Mouse (Mus musculus): ENCODE results near the gene Gramd1b. TPM values are rescaled to one million over a fixed set of nuclear protein-coding genes. Genes with fewer than 3 reads are reported as not detected.

The Gramd1b gene
- polyA plus RNA-seq, 1 experiment from 2014 or later: 6.5 TPM

GRCm38 (mm10) chr9:40339578-40339977, 191.6 kb downstream of the Gramd1b start:
- H3K4me2 ChIP-seq (ENCODE audit: low read length): no peak overlapping the region
- WGBS: 35% methylated on average over 9 of the region's 9 CpGs
- ATAC-seq (ENCODE audit: insufficient number of reproducible peaks, insufficient read depth, low FRiP score, low read depth): no peak

DNA sequence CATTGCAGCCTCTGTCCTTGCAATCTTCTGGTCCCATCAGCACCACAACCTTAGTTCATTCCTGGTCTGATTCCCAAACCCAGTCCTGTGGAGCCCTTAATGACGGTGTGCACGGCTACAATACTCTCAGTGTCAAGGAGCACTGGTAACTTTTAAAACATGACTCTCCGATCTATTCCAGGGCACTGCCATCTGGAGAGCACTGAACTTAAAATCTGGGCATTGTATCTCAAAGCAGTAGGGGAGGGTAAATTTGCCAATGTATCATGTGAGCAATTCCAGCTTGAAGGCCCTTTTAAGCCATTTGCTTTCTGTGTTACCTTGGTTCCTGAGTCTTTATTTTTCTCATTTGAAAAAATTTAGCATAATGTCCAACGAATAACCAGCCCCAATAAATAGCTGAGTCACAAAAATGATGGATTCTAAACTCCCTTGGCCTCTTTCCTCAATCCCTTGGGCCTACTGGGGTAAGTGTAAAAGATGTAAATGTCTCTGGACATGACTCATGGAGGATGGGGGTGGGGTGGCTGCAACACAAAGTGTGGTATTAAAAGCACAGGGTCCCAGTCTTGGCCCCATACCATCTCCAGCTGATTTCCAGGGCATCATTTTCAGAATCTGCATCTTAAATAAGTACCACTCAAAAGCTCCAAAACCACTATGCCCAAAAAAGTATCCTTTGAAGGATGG, 193.9 kb downstream of the Gramd1b start:
- H3K36me3 ChIP-seq (ENCODE audit: control insufficient read depth, insufficient read depth, low read length): no peaks in the 10 kb centered on the region
- H3K4me2 ChIP-seq (ENCODE audit: low read length): no peak overlapping the region
- no peak overlapping the region for H3K27ac ChIP-seq (replicated peaks in 1 of 2; ENCODE audit: control insufficient read depth in 1 of 2, insufficient read depth in 1 of 2, low read depth in 2 of 2, low read length in 2 of 2)
- no peak overlapping the region for H3K9ac ChIP-seq (ENCODE audit: low read length)
- no peaks in the 10 kb centered on the region for H3K9me3 ChIP-seq (ENCODE audit: control insufficient read depth, low read length)
- WGBS: 74% methylated on average over 4 of the region's 4 CpGs
- H3K27me3 ChIP-seq (ENCODE audit: control insufficient read depth, insufficient read depth, low read length): no peaks in the 10 kb centered on the region
- peaks cover 0 to 14% of the 10 kb centered on the region in 2 experiments; a peak in 2 of 4 replicates for H3K4me1 ChIP-seq (ENCODE audit: control insufficient read depth in 2 of 2, insufficient read depth in 2 of 2, low read length in 2 of 2)
- ATAC-seq (ENCODE audit: insufficient number of reproducible peaks, insufficient read depth, low FRiP score, low read depth): no peak
- H3K4me3 ChIP-seq (ENCODE audit: control insufficient read depth in 1 of 2, insufficient read depth in 1 of 2, low read depth in 1 of 2, low read length in 2 of 2): no peak overlapping the region

More at GRCm38 (mm10) chr9:40339578-40339977, 191.6 kb downstream of the Gramd1b start:
- H3K27me3 ChIP-seq (ENCODE audit: control insufficient read depth, insufficient read depth, low read length): no peaks in the 10 kb centered on the region
- H3K36me3 ChIP-seq (ENCODE audit: control insufficient read depth, insufficient read depth, low read length): no peaks in the 10 kb centered on the region
- H3K9me3 ChIP-seq (ENCODE audit: control insufficient read depth, low read length): no peaks in the 10 kb centered on the region
- H3K27ac ChIP-seq (replicated peaks in 1 of 2; ENCODE audit: control insufficient read depth in 1 of 2, insufficient read depth in 1 of 2, low read depth in 2 of 2, low read length in 2 of 2): no peak overlapping the region
- H3K9ac ChIP-seq (ENCODE audit: low read length): no peak overlapping the region
- no peak overlapping the region for H3K4me3 ChIP-seq (ENCODE audit: control insufficient read depth in 1 of 2, insufficient read depth in 1 of 2, low read depth in 1 of 2, low read length in 2 of 2)
- H3K4me1 ChIP-seq (ENCODE audit: control insufficient read depth in 2 of 2, insufficient read depth in 2 of 2, low read length in 2 of 2): peaks cover 0 to 15% of the 10 kb centered on the region in 2 experiments; a peak in 2 of 4 replicates

DNA sequence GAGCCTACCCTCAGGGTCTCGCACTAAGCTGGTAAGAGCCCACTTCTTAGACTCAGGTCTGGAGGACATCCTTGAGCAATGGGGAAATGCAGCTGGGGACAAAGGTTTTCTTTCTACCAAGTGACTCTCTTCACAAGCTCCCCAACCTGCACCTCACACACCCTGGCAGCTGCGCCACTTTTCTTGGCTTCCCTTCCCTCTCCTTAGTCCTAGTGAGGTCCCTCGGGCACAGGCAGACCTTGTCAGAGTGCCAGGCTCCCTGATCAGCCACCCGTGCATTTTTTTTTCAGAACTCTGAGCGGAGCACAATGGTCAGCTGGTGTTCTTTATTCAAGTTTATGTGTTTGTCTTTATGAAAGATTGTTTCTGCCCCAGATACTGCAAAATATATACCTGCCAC, 194.5 kb downstream of the Gramd1b start:
- H3K36me3 ChIP-seq (ENCODE audit: control insufficient read depth, insufficient read depth, low read length): no peaks in the 10 kb centered on the region
- H3K27me3 ChIP-seq (ENCODE audit: control insufficient read depth, insufficient read depth, low read length): no peaks in the 10 kb centered on the region
- peaks cover 0 to 14% of the 10 kb centered on the region in 2 experiments; a peak in 2 of 4 replicates for H3K4me1 ChIP-seq (ENCODE audit: control insufficient read depth in 2 of 2, insufficient read depth in 2 of 2, low read length in 2 of 2)
- no peak for ATAC-seq (ENCODE audit: insufficient number of reproducible peaks, insufficient read depth, low FRiP score, low read depth)
- no peaks in the 10 kb centered on the region for H3K9me3 ChIP-seq (ENCODE audit: control insufficient read depth, low read length)
- no peak overlapping the region for H3K4me2 ChIP-seq (ENCODE audit: low read length)
- no peak overlapping the region for H3K4me3 ChIP-seq (ENCODE audit: control insufficient read depth in 1 of 2, insufficient read depth in 1 of 2, low read depth in 1 of 2, low read length in 2 of 2)
- WGBS: 66% methylated on average over 5 of the region's 5 CpGs
- H3K9ac ChIP-seq (ENCODE audit: low read length): no peak overlapping the region
- no peak overlapping the region for H3K27ac ChIP-seq (replicated peaks in 1 of 2; ENCODE audit: control insufficient read depth in 1 of 2, insufficient read depth in 1 of 2, low read depth in 2 of 2, low read length in 2 of 2)

- no peak overlapping the region for H3K27ac ChIP-seq (replicated peaks in 1 of 2; ENCODE audit: control insufficient read depth in 1 of 2, insufficient read depth in 1 of 2, low read depth in 2 of 2, low read length in 2 of 2)
- H3K27me3 ChIP-seq (ENCODE audit: control insufficient read depth, insufficient read depth, low read length): no peaks in the 10 kb centered on the region
- H3K4me1 ChIP-seq (ENCODE audit: control insufficient read depth in 2 of 2, insufficient read depth in 2 of 2, low read length in 2 of 2): peaks cover 0 to 8% of the 10 kb centered on the region in 2 experiments; a peak in 1 of 4 replicates
- ATAC-seq (ENCODE audit: insufficient number of reproducible peaks, insufficient read depth, low FRiP score, low read depth): no peak
- peaks cover 4% of the 10 kb centered on the region; the same call in 1 of the 2 replicates for H3K36me3 ChIP-seq (ENCODE audit: control insufficient read depth, insufficient read depth, low read length)
- no peak overlapping the region for H3K4me3 ChIP-seq (ENCODE audit: control insufficient read depth in 1 of 2, insufficient read depth in 1 of 2, low read depth in 1 of 2, low read length in 2 of 2)
- no peaks in the 10 kb centered on the region for H3K9me3 ChIP-seq (ENCODE audit: control insufficient read depth, low read length)
- H3K9ac ChIP-seq (ENCODE audit: low read length): no peak overlapping the region
- WGBS: 69% methylated on average over 2 of the region's 2 CpGs
- no peak overlapping the region for H3K4me2 ChIP-seq (ENCODE audit: low read length)
Measured at GRCm38 (mm10) chr9:40334617-40335016, 196.6 kb downstream of the Gramd1b start.

DNA sequence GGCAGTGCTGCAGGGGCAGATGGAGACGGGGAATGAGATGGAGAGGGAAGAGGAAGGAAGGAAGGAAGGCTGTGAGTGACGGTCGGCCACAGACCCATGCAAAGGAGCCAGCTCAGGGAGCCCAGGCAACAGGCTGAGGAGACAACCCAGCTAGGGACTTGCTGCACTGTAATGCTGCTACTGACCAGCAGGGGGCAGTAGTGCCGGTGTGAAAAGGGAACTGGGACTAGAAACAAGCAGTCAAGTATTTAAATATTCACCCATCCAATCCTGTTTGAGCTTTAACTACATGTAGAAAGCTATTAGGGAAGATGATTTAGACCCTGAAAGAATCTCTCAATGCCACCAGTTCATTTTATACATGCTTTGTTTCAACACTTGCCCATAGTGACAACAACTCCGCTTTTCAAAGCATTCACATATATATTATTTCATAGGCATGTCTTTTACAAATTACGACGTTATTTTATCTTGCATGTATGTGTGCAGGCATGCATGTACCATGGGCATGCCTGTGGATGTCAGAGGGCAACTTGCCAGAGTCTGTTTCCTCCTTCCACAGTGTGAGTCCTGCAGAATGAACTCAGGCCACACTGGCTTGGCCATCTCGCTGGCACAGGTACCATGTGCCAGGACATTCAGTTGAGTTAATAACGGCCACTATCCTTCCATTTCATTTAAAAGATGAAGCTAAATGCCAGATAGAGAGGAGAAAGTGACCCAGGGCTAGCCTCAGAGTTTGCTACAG, 197.4 kb downstream of the Gramd1b start:
- H3K4me1 ChIP-seq (ENCODE audit: control insufficient read depth in 2 of 2, insufficient read depth in 2 of 2, low read length in 2 of 2): peaks cover 0 to 8% of the 10 kb centered on the region in 2 experiments; a peak in 1 of 4 replicates
- H3K27ac ChIP-seq (replicated peaks in 1 of 2; ENCODE audit: control insufficient read depth in 1 of 2, insufficient read depth in 1 of 2, low read depth in 2 of 2, low read length in 2 of 2): no peak overlapping the region
- H3K4me2 ChIP-seq (ENCODE audit: low read length): no peak overlapping the region
- no peak overlapping the region for H3K9ac ChIP-seq (ENCODE audit: low read length)
- 50% methylated on average over 9 of the region's 9 CpGs for WGBS
- H3K4me3 ChIP-seq (ENCODE audit: control insufficient read depth in 1 of 2, insufficient read depth in 1 of 2, low read depth in 1 of 2, low read length in 2 of 2): no peak overlapping the region
- no peaks in the 10 kb centered on the region for H3K9me3 ChIP-seq (ENCODE audit: control insufficient read depth, low read length)
- no peak for ATAC-seq (ENCODE audit: insufficient number of reproducible peaks, insufficient read depth, low FRiP score, low read depth)
- no peaks in the 10 kb centered on the region for H3K27me3 ChIP-seq (ENCODE audit: control insufficient read depth, insufficient read depth, low read length)
- H3K36me3 ChIP-seq (ENCODE audit: control insufficient read depth, insufficient read depth, low read length): peaks cover 4% of the 10 kb centered on the region; the same call in 1 of the 2 replicates

DNA sequence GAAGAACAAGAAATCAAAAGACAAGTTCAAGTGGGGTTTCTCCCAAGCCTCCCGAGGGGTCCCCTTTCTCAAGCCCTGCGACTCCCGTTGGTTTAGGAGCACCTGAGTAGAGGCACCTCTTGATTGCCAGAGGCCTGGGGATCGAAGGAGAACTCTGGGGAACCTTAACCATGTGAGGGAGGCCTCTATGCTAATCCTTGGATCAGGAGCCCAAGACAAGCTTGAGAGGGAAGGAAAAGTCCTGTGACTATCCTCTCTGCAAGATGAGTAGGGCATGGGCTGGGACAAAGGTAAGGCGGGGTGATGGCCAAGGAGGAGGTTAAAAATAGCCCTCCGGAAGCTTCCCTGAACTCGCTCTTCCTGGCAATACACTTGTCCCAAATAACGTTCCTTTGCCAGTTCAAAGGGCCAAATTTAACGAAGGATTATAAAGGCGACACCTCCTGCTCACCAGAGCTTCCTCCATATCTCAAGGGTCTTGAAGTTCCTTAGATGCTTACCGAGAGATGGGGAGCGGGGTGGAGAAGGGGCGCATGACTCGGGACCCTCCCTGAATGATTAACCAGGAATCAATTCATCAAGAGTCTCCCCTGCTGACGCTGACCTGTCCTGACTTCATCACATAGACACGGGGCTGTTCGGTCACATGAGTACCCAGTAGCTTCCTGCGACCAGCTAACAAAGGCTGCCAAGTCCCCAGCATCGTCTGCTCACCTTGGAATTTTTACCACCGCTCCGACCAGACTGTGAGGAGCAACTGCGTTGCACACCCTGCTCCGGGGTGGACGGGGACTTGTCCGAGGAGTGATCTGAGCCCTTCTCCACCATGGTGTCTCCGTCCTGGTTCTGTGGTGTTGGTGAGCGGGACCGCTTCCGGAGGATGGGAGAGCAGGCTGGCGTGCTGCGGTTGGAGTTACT, 198.2 kb downstream of the Gramd1b start:
- H3K36me3 ChIP-seq (ENCODE audit: control insufficient read depth, insufficient read depth, low read length): peaks cover 4% of the 10 kb centered on the region; the same call in 1 of the 2 replicates
- H3K27ac ChIP-seq (replicated peaks in 1 of 2; ENCODE audit: control insufficient read depth in 1 of 2, insufficient read depth in 1 of 2, low read depth in 2 of 2, low read length in 2 of 2): no peak overlapping the region
- H3K4me1 ChIP-seq (ENCODE audit: control insufficient read depth in 2 of 2, insufficient read depth in 2 of 2, low read length in 2 of 2): peaks cover 0 to 8% of the 10 kb centered on the region in 2 experiments; a peak in 2 of 4 replicates

GRCm38 (mm10) chr9:40332326-40332725, 198.9 kb downstream of the Gramd1b start:
- H3K9me3 ChIP-seq (ENCODE audit: control insufficient read depth, low read length): no peaks in the 10 kb centered on the region
- H3K36me3 ChIP-seq (ENCODE audit: control insufficient read depth, insufficient read depth, low read length): peaks cover 4% of the 10 kb centered on the region; the same call in 1 of the 2 replicates
- H3K27me3 ChIP-seq (ENCODE audit: control insufficient read depth, insufficient read depth, low read length): no peaks in the 10 kb centered on the region
- H3K27ac ChIP-seq (replicated peaks in 1 of 2; ENCODE audit: control insufficient read depth in 1 of 2, insufficient read depth in 1 of 2, low read depth in 2 of 2, low read length in 2 of 2): no peak overlapping the region
- H3K4me3 ChIP-seq (ENCODE audit: control insufficient read depth in 1 of 2, insufficient read depth in 1 of 2, low read depth in 1 of 2, low read length in 2 of 2): no peak overlapping the region
- no peak overlapping the region for H3K9ac ChIP-seq (ENCODE audit: low read length)
- H3K4me2 ChIP-seq (ENCODE audit: low read length): no peak overlapping the region
- 87% methylated on average over 4 of the region's 4 CpGs for WGBS
- ATAC-seq (ENCODE audit: insufficient number of reproducible peaks, insufficient read depth, low FRiP score, low read depth): no peak
- H3K4me1 ChIP-seq (ENCODE audit: control insufficient read depth in 2 of 2, insufficient read depth in 2 of 2, low read length in 2 of 2): peaks cover 0 to 8% of the 10 kb centered on the region in 2 experiments; a peak in 2 of 4 replicates

More for the DNA sequence above, 198.2 kb downstream of the Gramd1b start:
- no peak for ATAC-seq (ENCODE audit: insufficient number of reproducible peaks, insufficient read depth, low FRiP score, low read depth)
- H3K9ac ChIP-seq (ENCODE audit: low read length): no peak overlapping the region
- no peaks in the 10 kb centered on the region for H3K27me3 ChIP-seq (ENCODE audit: control insufficient read depth, insufficient read depth, low read length)
- 74% methylated on average over 31 of the region's 31 CpGs for WGBS
- H3K4me2 ChIP-seq (ENCODE audit: low read length): no peak overlapping the region
- no peaks in the 10 kb centered on the region for H3K9me3 ChIP-seq (ENCODE audit: control insufficient read depth, low read length)
- no peak overlapping the region for H3K4me3 ChIP-seq (ENCODE audit: control insufficient read depth in 1 of 2, insufficient read depth in 1 of 2, low read depth in 1 of 2, low read length in 2 of 2)

Data from heart, embryonic 14.5 days (tissue).